Mouse (Mus musculus) kidney, adult 9 months (tissue): Measurements from ENCODE around the gene Nlrc5.

Experiments
- DNase-seq: peaks from one replicate; pipeline ENCODE4 v3.0.0; 2022

Gene Nlrc5

GRCm38 (mm10) chr8:94472741-94473140 lies 38.6 kb downstream of the Nlrc5 start:
- DNase-seq = no peak

- no peak for DNase-seq
Observed at GRCm38 (mm10) chr8:94473431-94473830, 39.3 kb downstream of the Nlrc5 start.

GRCm38 (mm10) chr8:94475786-94476185 lies 41.6 kb downstream of the Nlrc5 start:
- DNase-seq = no peak

- no peak for DNase-seq
Observed at GRCm38 (mm10) chr8:94476846-94477245, 42.7 kb downstream of the Nlrc5 start.

GRCm38 (mm10) chr8:94482051-94482450 lies 47.9 kb downstream of the Nlrc5 start:
- no peak for DNase-seq

- peak; percentile 21 for DNase-seq
Observed at GRCm38 (mm10) chr8:94485288-94485687, 51.1 kb downstream of the Nlrc5 start.

- DNase-seq = peak; percentile 70
Observed at GRCm38 (mm10) chr8:94485882-94486281, 51.7 kb downstream of the Nlrc5 start.

- no peak for DNase-seq
Observed at GRCm38 (mm10) chr8:94488016-94488415, 53.9 kb downstream of the Nlrc5 start.

- DNase-seq = no peak
Observed at GRCm38 (mm10) chr8:94489809-94490483, 55.8 kb downstream of the Nlrc5 start.

- DNase-seq = peak; percentile 83
Observed at GRCm38 (mm10) chr8:94492021-94492681, 58.0 kb downstream of the Nlrc5 start.

GRCm38 (mm10) chr8:94493240-94493639 lies 59.1 kb downstream of the Nlrc5 start:
- DNase-seq = no peak

- no peak for DNase-seq
Observed at GRCm38 (mm10) chr8:94515430-94516208, 81.5 kb downstream of the Nlrc5 start.

GRCm38 (mm10) chr8:94516209-94516593 lies 82.0 kb downstream of the Nlrc5 start:
- DNase-seq = no peak

- no peak for DNase-seq
Observed at GRCm38 (mm10) chr8:94516766-94517165, 82.6 kb downstream of the Nlrc5 start.

GRCm38 (mm10) chr8:94518331-94518730 lies 84.2 kb downstream of the Nlrc5 start:
- DNase-seq = no peak

GRCm38 (mm10) chr8:94519021-94519420 lies 84.9 kb downstream of the Nlrc5 start:
- DNase-seq = no peak

- no peak for DNase-seq
Observed at GRCm38 (mm10) chr8:94521481-94521880, 87.3 kb downstream of the Nlrc5 start.

- DNase-seq = no peak
Observed at GRCm38 (mm10) chr8:94522482-94522881, 88.3 kb downstream of the Nlrc5 start.

- DNase-seq = no peak
Observed at GRCm38 (mm10) chr8:94524554-94524953, 90.4 kb downstream of the Nlrc5 start.

- DNase-seq = no peak
Observed at GRCm38 (mm10) chr8:94527178-94527577, 93.0 kb downstream of the Nlrc5 start.

- peak; percentile 78 for DNase-seq
Observed at GRCm38 (mm10) chr8:94528245-94528644, 94.1 kb downstream of the Nlrc5 start.

- DNase-seq = no peak
Observed at GRCm38 (mm10) chr8:94529875-94530274, 95.7 kb downstream of the Nlrc5 start.

GRCm38 (mm10) chr8:94530643-94531042 lies 96.5 kb downstream of the Nlrc5 start:
- no peak for DNase-seq

- DNase-seq = no peak
Observed at GRCm38 (mm10) chr8:94532000-94532399, 97.8 kb downstream of the Nlrc5 start.
